Comparison of ENCODE assay signal across 8 mouse cellular contexts in the genomic region with DNA sequence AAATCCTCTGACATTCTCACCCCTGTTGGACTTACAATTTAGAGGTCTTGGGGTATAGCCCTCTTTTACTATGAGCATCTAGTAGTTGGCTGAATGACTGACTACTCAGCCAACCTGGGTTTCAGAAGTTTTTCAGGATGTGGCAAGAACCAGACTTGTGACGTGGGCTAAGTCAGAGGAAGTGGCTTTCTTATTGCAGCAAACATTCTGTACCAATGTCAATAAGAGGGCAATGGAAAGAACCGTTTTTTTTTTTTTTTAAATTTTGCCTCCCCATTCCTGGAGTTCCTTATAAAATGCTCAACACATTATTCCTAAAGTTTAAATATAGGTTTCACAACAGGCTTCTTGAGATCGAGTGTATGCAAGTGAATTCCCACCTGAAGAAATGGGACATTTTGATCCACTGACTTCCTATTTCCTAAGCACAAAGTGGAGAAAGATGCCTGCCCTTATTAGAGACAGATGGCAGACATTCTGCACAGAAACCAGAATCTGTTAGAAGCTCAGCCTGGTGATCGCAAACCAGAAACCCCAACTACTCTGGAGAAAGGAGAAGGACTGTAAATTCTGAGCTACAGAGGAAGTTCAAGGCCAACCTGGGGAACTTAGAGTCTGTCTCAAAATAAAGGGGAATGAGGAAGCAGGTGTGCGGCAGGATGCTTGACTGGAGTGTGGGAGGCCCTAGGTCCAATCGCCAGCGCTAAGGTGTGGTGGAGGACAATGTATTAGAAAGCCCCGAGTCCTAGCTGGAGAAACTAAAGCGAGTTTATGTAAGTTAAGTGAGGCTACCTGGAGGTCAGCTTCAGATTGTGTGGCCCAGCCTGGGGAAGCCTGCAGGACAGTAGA. TPM values are rescaled to one million over a fixed set of nuclear protein-coding genes. Genes with fewer than 3 reads are reported as not detected.
A peak's percentile ranks its signal among the peaks of the same experiment; 100 is the strongest.
DNase-seq lines count a peak whose midpoint lies in the region; ATAC-seq and TF ChIP-seq lines count a peak whose summit lies in the region.

No protein-coding gene starts in this region.

- TF ChIP-seq CTCF in intestine, postnatal 0 days (IDR thresholded peaks at IDR 0.05; ENCODE audit: low read depth): no peak

- ATAC-seq in embryonic facial prominence, embryonic 11.5 days (replicated peaks; ENCODE audit: insufficient number of reproducible peaks, low FRiP score, low TSS enrichment, low read depth): no peak
- ATAC-seq in intestine, postnatal 0 days: peak; percentile 4; the same call in 1 of the 2 replicates
- ATAC-seq in midbrain, embryonic 15.5 days (replicated peaks): no peak

- no peak overlapping the region for H3K9ac ChIP-seq in embryonic facial prominence, embryonic 11.5 days (replicated peaks; ENCODE audit: low read length)
- no peak overlapping the region for H3K9ac ChIP-seq in intestine, postnatal 0 days (ENCODE audit: low read depth, low read length)
- peak overlapping the region; percentile 72 for H3K9ac ChIP-seq in midbrain, embryonic 15.5 days

- H3K36me3 ChIP-seq in embryonic facial prominence, embryonic 11.5 days (replicated peaks; ENCODE audit: control insufficient read depth, insufficient read depth, low read depth, low read length): no peaks in the 10 kb centered on the region
- H3K36me3 ChIP-seq in intestine, postnatal 0 days (ENCODE audit: control insufficient read depth, insufficient read depth): peaks cover 2% of the 10 kb centered on the region; the same call in 1 of the 2 replicates
- H3K36me3 ChIP-seq in midbrain, embryonic 15.5 days (replicated peaks): no peaks in the 10 kb centered on the region

- H3K27ac ChIP-seq in embryonic facial prominence, embryonic 11.5 days (replicated peaks; ENCODE audit: low read depth, low read length): no peak overlapping the region
- H3K27ac ChIP-seq in intestine, postnatal 0 days (ENCODE audit: low read depth, low read length): no peak overlapping the region
- H3K27ac ChIP-seq in midbrain, embryonic 15.5 days: no peak overlapping the region

- no peaks in the 10 kb centered on the region for H3K9me3 ChIP-seq in embryonic facial prominence, embryonic 11.5 days (replicated peaks; ENCODE audit: control insufficient read depth, low read length)
- no peaks in the 10 kb centered on the region for H3K9me3 ChIP-seq in intestine, postnatal 0 days (ENCODE audit: control insufficient read depth)
- H3K9me3 ChIP-seq in midbrain, embryonic 15.5 days: no peaks in the 10 kb centered on the region

- peak; percentile 50 to 77 for DNase-seq in lung, adult 18-20 months
- DNase-seq in lung, postnatal 14 days: no peak
- peak; percentile 66 for DNase-seq in embryonic facial prominence, embryonic 11.5 days (ENCODE audit: low spot score)
- no peak for DNase-seq in right cerebral cortex, postnatal 10 days (ENCODE audit: low spot score in 2 of 2)
- DNase-seq in adipocyte (ENCODE audit: low spot score): no peak
- no peak for DNase-seq in kidney, adult 8-10 months

- peak overlapping the region; percentile 85; the same call in 1 of the 2 replicates for H3K4me3 ChIP-seq in embryonic facial prominence, embryonic 11.5 days (ENCODE audit: low read depth, low read length)
- H3K4me3 ChIP-seq in intestine, postnatal 0 days (ENCODE audit: low read depth, low read length): peak overlapping the region; percentile 94
- peak overlapping the region; percentile 85 for H3K4me3 ChIP-seq in midbrain, embryonic 15.5 days

- no peaks in the 10 kb centered on the region for H3K27me3 ChIP-seq in embryonic facial prominence, embryonic 11.5 days (ENCODE audit: control insufficient read depth, insufficient read depth, low read length)
- H3K27me3 ChIP-seq in intestine, postnatal 0 days (replicated peaks; ENCODE audit: control insufficient read depth, insufficient read depth, low read length): no peaks in the 10 kb centered on the region
- peaks cover 12% of the 10 kb centered on the region for H3K27me3 ChIP-seq in midbrain, embryonic 15.5 days (replicated peaks)

- H3K4me1 ChIP-seq in embryonic facial prominence, embryonic 11.5 days (ENCODE audit: control insufficient read depth, insufficient read depth, low read length): peaks cover 2% of the 10 kb centered on the region; the same call in 1 of the 2 replicates
- H3K4me1 ChIP-seq in intestine, postnatal 0 days (replicated peaks; ENCODE audit: control insufficient read depth, insufficient read depth, low read length): peaks cover 11% of the 10 kb centered on the region; the same call in 1 of the 2 replicates
- peaks cover 29% of the 10 kb centered on the region for H3K4me1 ChIP-seq in midbrain, embryonic 15.5 days

- peak overlapping the region; percentile 42 for H3K4me2 ChIP-seq in embryonic facial prominence, embryonic 11.5 days (ENCODE audit: low read depth, low read length)
- H3K4me2 ChIP-seq in intestine, postnatal 0 days (replicated peaks; ENCODE audit: low read depth): peak overlapping the region; percentile 94
- peak overlapping the region; percentile 97 for H3K4me2 ChIP-seq in midbrain, embryonic 15.5 days

- WGBS in embryonic facial prominence, embryonic 11.5 days: 61% methylated on average over 9 of the region's 9 CpGs
- WGBS in intestine, postnatal 0 days: 45% methylated on average over 9 of the region's 9 CpGs
- 73% methylated on average over 9 of the region's 9 CpGs for WGBS in midbrain, embryonic 15.5 days

RNA-seq across cellular contexts. Expression of gene Prdx6, which starts 0.6 kb away (rescaled TPM):
- 642 and 648 TPM in 2 replicates for polyA plus RNA-seq in embryonic facial prominence, embryonic 11.5 days (2014; fragmentation: Nextera tagmentation; extraction: Ambion mirVana)
- 373 and 385 TPM in 2 replicates for polyA plus RNA-seq in intestine, postnatal 0 days (2015; fragmentation: Nextera tagmentation; extraction: Ambion mirVana)
- 126 and 140 TPM in 2 replicates for polyA plus RNA-seq in midbrain, embryonic 15.5 days (2015; fragmentation: Nextera tagmentation; extraction: Ambion mirVana)

Comparison
In these comparisons a context has a peak if more than half of its experiments do, and no peak if none do; other contexts are left out.
1. DNase-seq: peak in lung, adult 18-20 months (2 of 2) and embryonic facial prominence, embryonic 11.5 days (single experiment); none in lung, postnatal 14 days (single experiment), right cerebral cortex, postnatal 10 days (0 of 2), adipocyte (single experiment) and kidney, adult 8-10 months (0 of 2).
2. H3K4me2 ChIP-seq: peak in every context shown above with its lines; median percentile 97 in midbrain, embryonic 15.5 days; 94 in intestine, postnatal 0 days; 42 in embryonic facial prominence, embryonic 11.5 days.
3. Peak in every context shown above with its lines, with median percentiles within 50 percentile points of each other: H3K4me3 ChIP-seq.